Mouse (Mus musculus): ENCODE results near the gene Rab3ip.

DNA sequence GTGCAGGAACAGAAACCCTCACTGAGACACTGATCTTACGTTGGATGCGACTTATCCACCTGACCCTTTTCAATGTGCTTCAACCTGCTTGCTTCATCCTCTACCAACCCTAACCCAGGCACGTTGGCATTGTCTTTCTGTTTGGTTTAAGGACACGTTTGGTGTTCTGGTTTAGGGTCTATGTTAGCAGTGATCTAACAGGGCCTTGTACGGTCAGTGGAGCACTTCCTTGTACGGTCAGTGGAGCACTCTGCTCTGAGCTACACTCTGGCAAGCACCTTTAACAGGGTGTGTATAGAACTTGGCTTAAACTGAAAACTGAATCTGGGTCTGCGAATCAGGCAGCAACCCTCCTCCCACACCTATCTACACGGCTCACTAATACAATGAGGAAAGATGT is 35.3 kb downstream of the Rab3ip start:
- TF ChIP-seq CTCF (IDR thresholded peaks at IDR 0.05; ENCODE audit: low read depth): no peak
- TF ChIP-seq EP300 (IDR thresholded peaks at IDR 0.05; ENCODE audit: low read depth): no peak
